Mouse (Mus musculus) lung, embryonic 15.5 days (tissue): ENCODE measurements around the gene Gm19668. TPM values are rescaled to one million over a fixed set of nuclear protein-coding genes. Genes with fewer than 3 reads are reported as not detected.

ENCODE experiments used
- ATAC-seq: fragments of 200-750 bp; cut with Nextera tagmentation; 2 replicates; pipeline ENCODE4 v1.8.0; 2017; ENCODE audit warnings: moderate number of reproducible peaks, borderline replicate concordance; ENCODE audit not compliant: low FRiP score, low TSS enrichment; ENCODE audit errors: extremely low read depth
- H3K27ac ChIP-seq: fragments of 300-500 bp; sonication (generic); 2 replicates; pipeline ENCODE4 v1.5.1; 2015; ENCODE audit warnings: moderate library complexity, mild to moderate bottlenecking, inconsistent platforms
- H3K27me3 ChIP-seq: fragments of 300-500 bp; sonication (generic); 2 replicates; pipeline ENCODE4 v1.6.1; 2015; ENCODE audit warnings: inconsistent platforms
- H3K36me3 ChIP-seq: fragments of 300-500 bp; sonication (generic); 2 replicates; pipeline ENCODE4 v1.6.1; 2015; ENCODE audit warnings: inconsistent platforms
- H3K4me1 ChIP-seq: fragments of 300-500 bp; sonication (generic); 2 replicates; pipeline ENCODE4 v1.6.1; 2015; ENCODE audit warnings: inconsistent platforms
- H3K4me2 ChIP-seq: fragments of 300-500 bp; sonication (generic); 2 replicates; pipeline ENCODE4 v1.6.1; 2015; ENCODE audit warnings: inconsistent platforms, mild to moderate bottlenecking, moderate library complexity
- H3K4me3 ChIP-seq: fragments of 300-500 bp; sonication (generic); 2 replicates; pipeline ENCODE4 v1.5.1; 2015; ENCODE audit warnings: mild to moderate bottlenecking, inconsistent platforms
- H3K9ac ChIP-seq: fragments of 300-500 bp; sonication (generic); 2 replicates; pipeline ENCODE4 v1.6.1; 2015; ENCODE audit warnings: inconsistent platforms
- H3K9me3 ChIP-seq: fragments of 300-500 bp; sonication (generic); 2 replicates; pipeline ENCODE4 v1.6.1; 2016; ENCODE audit warnings: inconsistent platforms
- WGBS: fragments of 180-500 bp; shearing (Covaris S2); methylation state at CpG from one replicate; pipeline ENCODE4 v1.1.7; 2015; 5-methylcytosine and 5-hydroxymethylcytosine counted together
- polyA plus RNA-seq: library from polyadenylated mRNA; unstranded; fragments of >200 nt; fragmentation: Nextera tagmentation; extraction: Ambion mirVana; gene quantifications from 2 replicates; pipeline ENCODE4 v1.2.1, GENCODE M21; 2015

Gene Gm19668
- not detected in 2 replicates for polyA plus RNA-seq

DNA sequence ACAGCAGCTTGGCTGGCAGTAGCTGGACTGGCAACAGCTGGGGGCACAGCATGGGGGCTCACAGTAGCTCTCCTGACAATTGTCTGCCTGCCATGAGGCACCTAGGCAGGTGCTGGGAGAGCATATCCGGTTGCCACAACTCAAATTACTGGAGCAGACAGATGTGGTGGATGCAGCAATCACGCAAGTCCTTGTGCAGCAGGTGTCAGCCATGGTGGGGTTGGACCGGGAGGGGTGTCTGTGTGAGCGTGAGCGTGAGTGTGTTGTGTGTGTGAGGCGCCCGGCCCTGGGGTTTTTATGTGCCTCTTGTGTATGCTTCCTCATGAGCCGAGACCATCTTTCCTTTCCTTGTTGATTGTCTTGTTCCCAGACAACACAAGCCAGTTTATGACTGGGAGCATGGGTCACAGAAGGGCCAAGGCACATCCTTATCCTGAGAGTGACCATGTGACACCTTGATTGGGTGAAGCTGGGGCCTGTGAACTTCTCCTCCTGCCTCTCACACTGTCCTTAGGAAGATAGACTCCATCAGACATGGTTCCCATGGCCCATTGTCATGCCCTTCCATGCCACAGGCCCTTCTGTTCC, at the start of gene Gm19668:
Gene Gm19668 (minus strand): TSS at position 213 of the 588 bp plus-strand sequence.
- Histone ChIP-seq H3K4me3 (no peak within 1 kb of the TSS), H3K27me3 (no peaks in the 10 kb centered on the region), H3K9me3 (no peaks in the 10 kb centered on the region), H3K4me1 (no peaks in the 10 kb centered on the region), H3K4me2 (no peak within 1 kb of the TSS), H3K36me3 (no peaks in the 10 kb centered on the region), H3K9ac (no peak within 1 kb of the TSS), H3K27ac (no peak within 1 kb of the TSS)
- no peak for ATAC-seq
- 57% methylated on average over 8 of the region's 8 CpGs for WGBS

DNA sequence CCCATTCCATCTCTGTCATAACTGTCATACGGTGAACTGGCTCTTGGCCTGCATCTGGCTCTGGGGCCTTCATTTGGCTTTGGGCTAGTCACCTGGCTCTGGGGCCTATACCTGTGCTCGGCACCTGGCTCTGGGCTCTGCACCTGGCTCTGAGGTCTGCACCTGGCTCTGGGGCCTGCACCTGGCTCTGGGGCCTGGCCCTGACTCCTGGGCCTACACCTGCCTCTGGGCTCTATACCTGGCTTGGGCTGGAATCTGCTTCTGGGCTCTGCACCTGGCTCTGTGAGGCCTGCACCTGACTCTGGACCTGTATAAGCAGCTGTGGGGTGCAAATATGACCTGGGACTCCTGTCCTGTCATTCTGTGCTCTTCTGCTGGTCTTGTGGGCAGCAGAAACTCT, 48.6 kb upstream of the Gm19668 start:
- ATAC-seq = 0 out of 2 replicates have a peak, but pooled peaks have one; percentile 31
- no peaks in the 10 kb centered on the region for H3K36me3 ChIP-seq
- no peaks in the 10 kb centered on the region for H3K4me1 ChIP-seq
- no peaks in the 10 kb centered on the region for H3K27me3 ChIP-seq
- no peak overlapping the region for H3K27ac ChIP-seq
- no peak overlapping the region for H3K4me2 ChIP-seq
- WGBS = 73% methylated on average over 2 of the region's 2 CpGs
- H3K9ac ChIP-seq = no peak overlapping the region
- no peak overlapping the region for H3K4me3 ChIP-seq
- no peaks in the 10 kb centered on the region for H3K9me3 ChIP-seq

DNA sequence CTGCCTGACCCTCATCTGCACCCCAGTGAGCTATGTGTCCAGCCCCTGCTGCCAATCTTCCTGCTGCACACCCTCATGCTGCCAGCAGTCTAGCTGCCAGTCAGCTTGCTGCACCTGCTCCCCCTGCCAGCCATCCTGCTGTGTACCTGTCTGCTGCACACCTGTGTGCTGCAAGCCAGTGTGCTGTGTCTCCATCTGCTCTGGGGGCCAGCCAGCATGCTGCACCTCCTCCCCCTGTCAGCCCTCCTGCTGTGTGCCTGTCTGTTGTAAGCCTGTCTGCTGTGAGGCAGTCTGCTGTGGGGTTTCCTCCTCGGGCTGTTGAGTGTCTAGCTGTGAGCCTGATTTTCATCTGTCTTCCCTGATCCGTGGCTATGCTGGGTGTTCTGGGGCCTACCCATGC, 48.0 kb upstream of the Gm19668 start:
- Histone ChIP-seq H3K9ac (no peak overlapping the region), H3K27me3 (no peaks in the 10 kb centered on the region), H3K9me3 (no peaks in the 10 kb centered on the region), H3K4me3 (no peak overlapping the region), H3K4me1 (no peaks in the 10 kb centered on the region), H3K4me2 (no peak overlapping the region), H3K36me3 (no peaks in the 10 kb centered on the region), H3K27ac (no peak overlapping the region)
- 7% methylated on average over 2 of the region's 2 CpGs for WGBS
- no peak for ATAC-seq

DNA sequence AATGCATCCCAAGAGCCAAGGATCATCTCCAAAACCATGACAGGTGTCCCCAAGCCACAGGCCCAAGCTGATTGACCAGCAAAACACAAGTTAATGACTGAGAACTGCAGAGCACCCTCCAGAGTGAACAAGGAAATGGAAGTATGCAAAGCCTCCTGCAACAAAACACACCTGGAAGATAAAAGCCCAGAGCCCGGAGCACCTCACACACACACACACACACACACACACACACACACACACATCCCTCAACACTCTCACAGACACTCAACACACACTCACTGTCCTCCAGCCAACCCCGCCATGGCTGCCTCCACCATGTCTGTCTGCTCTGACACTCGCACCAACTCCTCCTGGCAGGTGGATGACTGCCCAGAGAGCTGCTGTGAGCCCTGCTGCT, 47.6 kb upstream of the Gm19668 start, which contains the start of gene Gm36176:
Gene Gm36176 (plus strand): TSS at position 301 of the 400 bp plus-strand sequence.
- ATAC-seq = no peak

DNA sequence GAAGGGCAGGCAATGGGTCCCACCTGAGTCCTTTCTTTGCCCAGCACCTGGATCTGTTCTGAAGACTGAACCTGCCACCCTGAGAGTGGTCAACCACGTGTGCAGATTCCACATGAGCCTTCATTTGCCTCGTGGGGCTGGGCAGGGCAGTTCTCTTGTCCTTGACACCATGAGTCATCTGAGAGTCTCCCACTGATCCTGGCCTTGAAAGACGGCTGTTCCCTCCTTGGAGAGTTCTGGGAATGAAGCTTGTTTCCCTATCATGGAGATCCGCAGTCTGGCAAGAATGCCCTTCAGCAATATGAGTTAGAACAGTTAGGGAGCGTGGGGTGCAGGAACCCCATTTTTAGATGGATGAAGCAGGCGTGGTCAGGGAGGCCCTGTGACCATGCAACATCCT, 40.1 kb upstream of the Gm19668 start:
- 66% methylated on average over 6 of the region's 6 CpGs for WGBS
- H3K9ac ChIP-seq = no peak overlapping the region
- H3K4me1 ChIP-seq = no peaks in the 10 kb centered on the region
- no peak overlapping the region for H3K27ac ChIP-seq
- no peak overlapping the region for H3K4me3 ChIP-seq
- H3K27me3 ChIP-seq = no peaks in the 10 kb centered on the region
- no peak for ATAC-seq
- H3K36me3 ChIP-seq = no peaks in the 10 kb centered on the region
- no peak overlapping the region for H3K4me2 ChIP-seq
- H3K9me3 ChIP-seq = no peaks in the 10 kb centered on the region

More for the DNA sequence above, 47.6 kb upstream of the Gm19668 start, which contains the start of gene Gm36176:
- no peaks in the 10 kb centered on the region for H3K27me3 ChIP-seq
- no peak within 1 kb of the TSS for H3K27ac ChIP-seq
- no peak within 1 kb of the TSS for H3K4me3 ChIP-seq
- H3K4me1 ChIP-seq = no peaks in the 10 kb centered on the region
- 56% methylated on average over 3 of the region's 3 CpGs for WGBS
- no peak within 1 kb of the TSS for H3K4me2 ChIP-seq
- H3K9ac ChIP-seq = no peak within 1 kb of the TSS
- H3K36me3 ChIP-seq = no peaks in the 10 kb centered on the region
- no peaks in the 10 kb centered on the region for H3K9me3 ChIP-seq

DNA sequence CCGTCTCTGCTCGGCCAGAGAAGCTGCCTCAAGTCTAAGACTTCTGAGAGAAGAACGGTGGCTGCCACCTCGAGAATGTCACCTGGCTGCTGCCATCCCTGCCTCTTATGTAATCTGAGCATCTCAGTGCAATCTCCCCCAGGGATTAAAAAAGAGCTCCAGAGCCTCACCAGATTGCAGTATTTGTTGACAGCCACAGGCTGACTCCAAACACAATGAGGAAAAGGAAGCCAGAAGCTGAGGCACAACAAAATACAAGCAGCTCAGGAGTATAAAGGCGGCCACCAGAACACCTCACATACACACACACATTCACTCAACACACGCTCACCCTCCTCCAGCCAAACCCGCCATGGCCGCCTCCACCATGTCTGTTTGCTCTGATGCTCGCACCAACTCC, 36.7 kb upstream of the Gm19668 start, which contains the start of gene Krtap10-10:
Gene Krtap10-10 (plus strand): TSS at position 301 of the 400 bp plus-strand sequence.
- H3K4me1 ChIP-seq = no peaks in the 10 kb centered on the region
- H3K36me3 ChIP-seq = no peaks in the 10 kb centered on the region
- no peak for ATAC-seq
- no peak within 1 kb of the TSS for H3K27ac ChIP-seq
- no peak within 1 kb of the TSS for H3K4me2 ChIP-seq
- 54% methylated on average over 9 of the region's 9 CpGs for WGBS
- no peaks in the 10 kb centered on the region for H3K27me3 ChIP-seq
- no peak within 1 kb of the TSS for H3K4me3 ChIP-seq
- no peak within 1 kb of the TSS for H3K9ac ChIP-seq
- no peaks in the 10 kb centered on the region for H3K9me3 ChIP-seq

DNA sequence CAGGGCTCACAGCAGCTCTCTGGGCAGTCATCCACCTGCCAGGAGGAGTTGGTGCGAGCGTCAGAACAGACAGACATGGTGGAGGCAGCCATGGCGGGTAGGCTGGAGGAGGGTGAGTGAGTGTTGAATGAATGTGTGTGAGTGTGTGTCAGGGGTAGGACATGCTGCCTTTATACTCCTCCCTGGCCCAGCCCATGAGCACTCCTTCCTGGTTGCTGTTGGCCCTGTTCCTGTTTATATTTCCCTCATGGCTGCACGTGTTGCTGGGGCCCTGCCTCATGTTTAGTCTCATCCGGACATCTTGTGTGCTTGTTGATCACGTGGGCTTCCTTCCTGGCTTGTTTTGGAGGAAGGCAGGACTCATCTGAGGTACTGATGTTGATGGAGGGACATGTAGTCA, 28.0 kb upstream of the Gm19668 start, which contains the start of gene Krtap10-4:
Gene Krtap10-4 (minus strand): TSS at position 145 of the 400 bp plus-strand sequence.
- Histone ChIP-seq H3K4me1 (no peaks in the 10 kb centered on the region), H3K27me3 (no peaks in the 10 kb centered on the region), H3K9ac (no peak within 1 kb of the TSS), H3K36me3 (no peaks in the 10 kb centered on the region), H3K4me2 (no peak within 1 kb of the TSS), H3K4me3 (no peak within 1 kb of the TSS), H3K9me3 (no peaks in the 10 kb centered on the region), H3K27ac (no peak within 1 kb of the TSS)
- whole genome bisulfite sequencing = 40% methylated on average over 6 of the region's 6 CpGs
- no peak; the same call in 1 of the 2 replicates for ATAC-seq

DNA sequence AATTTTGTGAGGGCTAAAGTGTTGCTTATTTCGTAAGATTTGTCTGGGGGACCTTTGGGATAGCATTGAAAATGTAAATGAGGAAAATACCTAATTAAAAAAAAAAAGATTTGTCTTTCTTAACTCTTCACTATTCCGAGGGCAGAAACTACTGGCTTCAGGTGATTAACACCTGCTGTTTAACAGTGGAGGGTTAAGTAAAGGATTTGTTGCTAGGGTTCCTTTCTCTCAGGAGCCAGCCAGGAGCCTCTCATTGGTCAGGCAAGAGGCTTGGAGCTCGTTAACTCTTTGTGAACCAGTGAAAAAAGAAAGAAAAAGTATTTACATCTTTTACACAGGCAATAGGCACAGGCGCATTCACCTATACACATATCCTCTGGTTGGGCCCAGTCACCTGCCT, 20.3 kb upstream of the Gm19668 start:
- ATAC-seq = no peak
- H3K9ac ChIP-seq = no peak overlapping the region
- H3K27me3 ChIP-seq = no peaks in the 10 kb centered on the region
- H3K36me3 ChIP-seq = no peaks in the 10 kb centered on the region
- H3K27ac ChIP-seq = no peak overlapping the region
- no peak overlapping the region for H3K4me2 ChIP-seq
- H3K4me1 ChIP-seq = no peaks in the 10 kb centered on the region
- WGBS = 34% methylated on average over 4 of the region's 4 CpGs
- H3K9me3 ChIP-seq = no peaks in the 10 kb centered on the region
- H3K4me3 ChIP-seq = no peak overlapping the region

DNA sequence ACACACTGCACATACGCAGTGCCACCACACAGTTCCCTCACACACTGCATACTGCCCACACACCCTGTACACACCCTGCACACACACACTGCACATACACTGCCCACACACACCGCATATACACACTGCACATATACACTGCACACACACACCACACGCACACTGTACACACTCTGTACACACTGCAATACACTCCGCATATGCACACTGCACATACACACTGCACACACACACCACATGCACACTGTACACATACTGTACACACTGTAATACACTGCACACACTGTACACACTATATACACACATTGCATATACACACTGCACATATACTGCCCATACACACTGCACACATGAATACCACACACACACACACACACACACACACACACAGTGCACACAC, 19.6 kb upstream of the Gm19668 start:
- H3K9me3 ChIP-seq = no peaks in the 10 kb centered on the region
- H3K27ac ChIP-seq = no peak overlapping the region
- H3K36me3 ChIP-seq = no peaks in the 10 kb centered on the region
- 94% methylated on average over 4 of the region's 4 CpGs for WGBS
- H3K9ac ChIP-seq = no peak overlapping the region
- H3K4me1 ChIP-seq = no peaks in the 10 kb centered on the region
- no peak overlapping the region for H3K4me3 ChIP-seq
- 0 out of 2 replicates have a peak, but pooled peaks have one; percentile 27 for ATAC-seq
- H3K27me3 ChIP-seq = peaks cover 5% of the 10 kb centered on the region; the same call in 1 of the 2 replicates
- no peak overlapping the region for H3K4me2 ChIP-seq

DNA sequence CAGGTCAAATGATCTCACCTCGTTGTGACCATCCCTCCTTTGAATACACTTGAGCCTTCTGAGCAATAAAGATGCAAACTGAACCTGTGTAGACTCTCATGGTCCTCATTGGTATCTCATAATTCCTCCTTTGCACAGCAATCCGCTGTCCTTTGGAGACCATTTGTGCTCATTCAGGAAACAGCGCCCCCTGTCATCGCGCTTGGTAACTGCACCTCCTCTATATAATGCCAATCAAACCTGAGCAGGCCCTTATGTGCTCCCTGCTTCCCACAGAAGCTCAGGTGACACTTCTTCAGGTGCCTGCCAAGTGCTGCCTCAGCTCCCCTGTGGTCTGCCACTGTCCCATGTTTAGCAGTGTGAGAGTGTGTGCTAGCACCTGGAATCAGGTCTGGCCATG, 16.6 kb upstream of the Gm19668 start:
- H3K4me2 ChIP-seq = no peak overlapping the region
- 24% methylated on average over 5 of the region's 5 CpGs for WGBS

DNA sequence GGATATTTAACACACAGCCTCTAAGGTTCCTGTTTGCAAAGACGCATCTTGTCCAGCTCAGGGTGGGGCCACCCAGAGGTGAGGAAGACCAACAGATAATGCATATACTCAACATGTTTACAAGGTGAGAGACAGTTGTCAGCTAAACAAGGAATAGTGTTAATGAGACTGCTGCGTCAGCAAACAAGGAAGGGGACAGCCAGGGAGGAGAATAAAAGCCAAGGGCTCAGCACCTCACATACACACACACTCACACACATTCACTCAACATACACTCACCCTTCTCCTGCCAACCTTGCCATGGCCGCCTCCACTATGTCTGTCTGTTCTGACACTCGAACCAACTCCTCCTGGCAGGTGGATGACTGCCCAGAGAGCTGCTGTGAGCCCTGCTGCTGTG, 15.4 kb upstream of the Gm19668 start, which contains the start of gene Gm2696:
Gene Gm2696 (plus strand): TSS at position 301 of the 400 bp plus-strand sequence.
- no peak for ATAC-seq
- Histone ChIP-seq H3K27ac (no peak within 1 kb of the TSS), H3K4me3 (no peak within 1 kb of the TSS), H3K4me2 (no peak within 1 kb of the TSS), H3K27me3 (peaks cover 5% of the 10 kb centered on the region; the same call in 1 of the 2 replicates), H3K4me1 (no peaks in the 10 kb centered on the region), H3K36me3 (no peaks in the 10 kb centered on the region), H3K9ac (no peak within 1 kb of the TSS), H3K9me3 (no peaks in the 10 kb centered on the region)
- 34% methylated on average over 4 of the region's 4 CpGs for WGBS

More for the DNA sequence above, 16.6 kb upstream of the Gm19668 start:
- ATAC-seq = no peak
- H3K27ac ChIP-seq = no peak overlapping the region
- H3K9ac ChIP-seq = no peak overlapping the region
- no peaks in the 10 kb centered on the region for H3K36me3 ChIP-seq
- H3K9me3 ChIP-seq = no peaks in the 10 kb centered on the region
- peaks cover 5% of the 10 kb centered on the region; the same call in 1 of the 2 replicates for H3K27me3 ChIP-seq
- H3K4me3 ChIP-seq = no peak overlapping the region
- H3K4me1 ChIP-seq = no peaks in the 10 kb centered on the region

DNA sequence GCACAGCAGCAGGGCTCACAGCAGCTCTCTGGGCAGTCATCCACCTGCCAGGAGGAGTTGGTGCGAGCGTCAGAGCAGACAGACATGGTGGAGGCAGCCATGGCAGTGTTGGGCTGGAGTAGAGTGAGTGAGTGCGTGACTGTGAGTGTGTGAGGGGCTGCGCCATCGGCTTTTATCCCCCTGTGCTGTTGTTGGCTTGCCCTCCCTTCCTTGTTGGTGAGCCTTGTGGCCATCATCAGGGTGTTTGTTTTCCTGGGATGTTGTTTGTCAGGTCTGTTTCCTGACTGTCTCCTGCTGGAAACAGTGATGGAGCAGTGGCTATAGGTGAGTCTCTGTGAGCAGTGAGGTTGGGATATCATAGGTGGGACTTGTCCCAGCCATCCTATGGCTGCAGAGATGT, 12.8 kb upstream of the Gm19668 start, which contains the start of gene Gm9507:
Gene Gm9507 (minus strand): TSS at position 101 of the 400 bp plus-strand sequence.
- H3K9me3 ChIP-seq = no peaks in the 10 kb centered on the region
- WGBS = 47% methylated on average over 5 of the region's 5 CpGs
- ATAC-seq = no peak

More for the DNA sequence above, 12.8 kb upstream of the Gm19668 start, which contains the start of gene Gm9507:
- Histone ChIP-seq H3K27me3 (peaks cover 5% of the 10 kb centered on the region; the same call in 1 of the 2 replicates), H3K4me2 (no peak within 1 kb of the TSS), H3K9ac (no peak within 1 kb of the TSS), H3K4me1 (no peaks in the 10 kb centered on the region), H3K4me3 (no peak within 1 kb of the TSS), H3K36me3 (no peaks in the 10 kb centered on the region), H3K27ac (no peak within 1 kb of the TSS)
